Mouse (Mus musculus): ENCODE data around the gene Mlec. TPM values are rescaled to one million over a fixed set of nuclear protein-coding genes. Genes with fewer than 3 reads are reported as not detected.
"Not testable (repeated sequence)": the region's sequence is repeated elsewhere in the genome, so short reads cannot be mapped to it uniquely, and the experiment has no call there.

The Mlec gene
- polyA plus RNA-seq, 1 experiment from 2014 or later, result 23.5 TPM

- H3K4me2 ChIP-seq; H3K4me3 ChIP-seq; H3K9ac ChIP-seq; H3K4me1 ChIP-seq; H3K27ac ChIP-seq; ATAC-seq; H3K9me3 ChIP-seq (replicated peaks); H3K27me3 ChIP-seq: not testable (repeated sequence)
- H3K36me3 ChIP-seq (ENCODE audit: poor library complexity, severe bottlenecking), result peaks cover 36% of the 10 kb centered on the region
- WGBS, result 97% methylated on average over 23 of the region's 23 CpGs
These were observed 54.7 kb downstream of the Mlec start for GRCm38 (mm10) chr5:115103253-115103652.

GRCm38 (mm10) chr5:115102231-115102630 lies 55.7 kb downstream of the Mlec start:
- H3K4me1 ChIP-seq, result no peaks in the 10 kb centered on the region
- ATAC-seq, result no peak
- no peak overlapping the region for H3K4me3 ChIP-seq
- no peaks in the 10 kb centered on the region for H3K9me3 ChIP-seq (replicated peaks)
- WGBS, result 89% methylated on average over 2 of the region's 2 CpGs
- H3K27me3 ChIP-seq, result no peaks in the 10 kb centered on the region
- H3K36me3 ChIP-seq (ENCODE audit: poor library complexity, severe bottlenecking), result peaks cover 42% of the 10 kb centered on the region
- no peak overlapping the region for H3K4me2 ChIP-seq
- no peak overlapping the region for H3K9ac ChIP-seq
- no peak overlapping the region for H3K27ac ChIP-seq

- Histone ChIP-seq H3K4me1 (no peaks in the 10 kb centered on the region), H3K9me3 (replicated peaks) (no peaks in the 10 kb centered on the region), H3K36me3 (ENCODE audit: poor library complexity, severe bottlenecking) (peaks cover 60% of the 10 kb centered on the region), H3K27ac (no peak overlapping the region), H3K27me3 (no peaks in the 10 kb centered on the region), H3K9ac (no peak overlapping the region), H3K4me3 (no peak overlapping the region), H3K4me2 (no peak overlapping the region)
- 90% methylated on average over 6 of the region's 6 CpGs for WGBS
- ATAC-seq, result no peak
These were observed 57.5 kb downstream of the Mlec start for GRCm38 (mm10) chr5:115100473-115100872.

- H3K27ac ChIP-seq, result no peak overlapping the region
- H3K36me3 ChIP-seq (ENCODE audit: poor library complexity, severe bottlenecking), result peaks cover 65% of the 10 kb centered on the region
- ATAC-seq, result no peak
- no peaks in the 10 kb centered on the region for H3K4me1 ChIP-seq
- H3K27me3 ChIP-seq, result no peaks in the 10 kb centered on the region
- no peak overlapping the region for H3K4me2 ChIP-seq
- no peaks in the 10 kb centered on the region for H3K9me3 ChIP-seq (replicated peaks)
- no peak overlapping the region for H3K4me3 ChIP-seq
- WGBS, result 93% methylated on average over 9 of the region's 9 CpGs
- no peak overlapping the region for H3K9ac ChIP-seq
These were observed 58.0 kb downstream of the Mlec start for GRCm38 (mm10) chr5:115099991-115100390.

- H3K36me3 ChIP-seq (ENCODE audit: poor library complexity, severe bottlenecking), result peaks cover 68% of the 10 kb centered on the region
- no peak overlapping the region for H3K4me3 ChIP-seq
- ATAC-seq, result no peak
- 83% methylated on average over 5 of the region's 5 CpGs for WGBS
- no peaks in the 10 kb centered on the region for H3K27me3 ChIP-seq
- no peak overlapping the region for H3K27ac ChIP-seq
- no peak overlapping the region for H3K9ac ChIP-seq
- no peaks in the 10 kb centered on the region for H3K9me3 ChIP-seq (replicated peaks)
- H3K4me1 ChIP-seq, result no peaks in the 10 kb centered on the region
- no peak overlapping the region for H3K4me2 ChIP-seq
These were observed 58.4 kb downstream of the Mlec start for GRCm38 (mm10) chr5:115099530-115099929.

GRCm38 (mm10) chr5:115098195-115098594 lies 59.8 kb downstream of the Mlec start, which contains the start of gene Gm10401:
Gene Gm10401, minus strand, starts transcription at chr5:115098295.
- no peak within 1 kb of the TSS for H3K4me2 ChIP-seq
- 96% methylated on average over 8 of the region's 8 CpGs for WGBS
- no peak within 1 kb of the TSS for H3K9ac ChIP-seq
- ATAC-seq, result no peak
- no peaks in the 10 kb centered on the region for H3K9me3 ChIP-seq (replicated peaks)
- no peaks in the 10 kb centered on the region for H3K27me3 ChIP-seq
- H3K4me1 ChIP-seq, result no peaks in the 10 kb centered on the region
- no peak within 1 kb of the TSS for H3K4me3 ChIP-seq
- H3K27ac ChIP-seq, result no peak within 1 kb of the TSS
- peaks cover 76% of the 10 kb centered on the region for H3K36me3 ChIP-seq (ENCODE audit: poor library complexity, severe bottlenecking)

Other genes with a start within 250 kb of the Mlec start
- gene Oasl1, start 234.9 kb downstream of the Mlec start, polyA plus RNA-seq (2015; fragmentation: Nextera tagmentation; extraction: Ambion mirVana), result 0.15 and 0.28 TPM in 2 replicates
- 77.5 and 85.3 TPM in 2 replicates for gene 2210016L21Rik, start 216.0 kb downstream of the Mlec start, polyA plus RNA-seq (2015; fragmentation: Nextera tagmentation; extraction: Ambion mirVana)
- gene Hnf1a, start 187.1 kb downstream of the Mlec start, polyA plus RNA-seq (2015; fragmentation: Nextera tagmentation; extraction: Ambion mirVana), result 0.05 and 0.06 TPM in 2 replicates
- 16.0 and 16.4 TPM in 2 replicates for gene Sppl3, start 147.0 kb downstream of the Mlec start, polyA plus RNA-seq (2015; fragmentation: Nextera tagmentation; extraction: Ambion mirVana)
- 38.4 and 40.9 TPM in 2 replicates for gene Gm10401, start 59.9 kb downstream of the Mlec start, polyA plus RNA-seq (2015; fragmentation: Nextera tagmentation; extraction: Ambion mirVana)
- 27.7 and 28.6 TPM in 2 replicates for gene Acads, start 38.8 kb downstream of the Mlec start, polyA plus RNA-seq (2015; fragmentation: Nextera tagmentation; extraction: Ambion mirVana)
- 44.8 and 49.9 TPM in 2 replicates for gene Unc119b, start 23.2 kb downstream of the Mlec start, polyA plus RNA-seq (2015; fragmentation: Nextera tagmentation; extraction: Ambion mirVana)
- gene Cabp1, start 36.2 kb upstream of the Mlec start, polyA plus RNA-seq (2015; fragmentation: Nextera tagmentation; extraction: Ambion mirVana), result 5.7 and 12.6 TPM in 2 replicates
- 102 and 112 TPM in 2 replicates for gene Pop5, start 77.7 kb upstream of the Mlec start, polyA plus RNA-seq (2015; fragmentation: Nextera tagmentation; extraction: Ambion mirVana)
- gene Rnf10, start 114.7 kb upstream of the Mlec start, polyA plus RNA-seq (2015; fragmentation: Nextera tagmentation; extraction: Ambion mirVana), result 134 and 138 TPM in 2 replicates
- gene Coq5, start 121.5 kb upstream of the Mlec start, polyA plus RNA-seq (2015; fragmentation: Nextera tagmentation; extraction: Ambion mirVana), result 53.7 and 54.0 TPM in 2 replicates
- gene Dynll1, start 142.8 kb upstream of the Mlec start, polyA plus RNA-seq (2015; fragmentation: Nextera tagmentation; extraction: Ambion mirVana), result 1,571 and 1,757 TPM in 2 replicates
- 255 and 263 TPM in 2 replicates for gene Srsf9, start 169.0 kb upstream of the Mlec start, polyA plus RNA-seq (2015; fragmentation: Nextera tagmentation; extraction: Ambion mirVana)
- 31.8 and 34.1 TPM in 2 replicates for gene Gatc, start 183.0 kb upstream of the Mlec start, polyA plus RNA-seq (2015; fragmentation: Nextera tagmentation; extraction: Ambion mirVana)
- 58.6 and 64.3 TPM in 2 replicates for gene Triap1, start 183.0 kb upstream of the Mlec start, polyA plus RNA-seq (2015; fragmentation: Nextera tagmentation; extraction: Ambion mirVana)
- gene Cox6a1, start 190.8 kb upstream of the Mlec start, polyA plus RNA-seq (2015; fragmentation: Nextera tagmentation; extraction: Ambion mirVana), result 965 and 999 TPM in 2 replicates